21 mouse cellular contexts compared by ENCODE assay signal in the genomic region with DNA sequence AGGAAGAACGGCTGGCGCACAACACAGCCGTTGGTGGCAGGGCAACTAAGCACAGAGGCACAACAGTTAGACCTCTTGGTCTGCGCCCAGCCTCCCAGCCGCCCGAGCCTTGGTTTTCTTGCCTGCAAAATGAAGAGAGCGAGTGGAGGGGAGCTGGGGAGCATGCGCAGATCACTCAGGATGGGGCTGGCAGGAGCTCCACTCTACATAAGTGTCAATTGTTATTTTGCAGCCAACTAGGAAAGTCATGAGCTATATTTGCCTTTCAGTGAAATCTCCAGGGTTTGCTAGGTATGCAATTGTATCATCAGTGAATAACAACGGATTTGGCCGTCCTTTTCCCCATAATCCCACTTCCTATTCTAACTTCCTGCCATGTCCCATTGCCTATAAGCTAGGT. TPM values are rescaled to one million over a fixed set of nuclear protein-coding genes. Genes with fewer than 3 reads are reported as not detected.
DNase-seq lines count a peak whose midpoint lies in the region; ATAC-seq and TF ChIP-seq lines count a peak whose summit lies in the region.
"Had no signal": no experiment of that assay in that cellular context is flagged by ENCODE, and none has a peak within 500 bp of the region (broad histone marks: within the 10 kb centered on the region; RNA-seq: fewer than 3 reads in every experiment).

No protein-coding gene starts in this region.

- H3K79me2 ChIP-seq in heart, adult 2 months (replicated peaks; ENCODE audit: control insufficient read depth, insufficient read depth, low read length) = no peaks in the 10 kb centered on the region

- H3K27me3 ChIP-seq in heart, adult 2 months (ENCODE audit: control insufficient read depth, insufficient read depth, low read length) = no peaks in the 10 kb centered on the region
- H3K27me3 ChIP-seq in heart, embryonic 11.5 days (ENCODE audit: control insufficient read depth, insufficient read depth, low read length) = peaks cover 3% of the 10 kb centered on the region; the same call in 1 of the 2 replicates

- no peaks in the 10 kb centered on the region for H3K36me3 ChIP-seq in heart, adult 2 months (ENCODE audit: control insufficient read depth, insufficient read depth, low read length)
- no peaks in the 10 kb centered on the region for H3K36me3 ChIP-seq in heart, embryonic 11.5 days (ENCODE audit: control insufficient read depth, insufficient read depth, low read length)
- H3K36me3 ChIP-seq: heart, embryonic 13.5 days; liver, embryonic 15.5 days had no signal

- no peaks in the 10 kb centered on the region for H3K9me3 ChIP-seq in heart, embryonic 11.5 days (replicated peaks; ENCODE audit: control insufficient read depth, low read length)
- H3K9me3 ChIP-seq: heart, embryonic 13.5 days; liver, embryonic 15.5 days had no signal

- H3K27ac ChIP-seq in heart, adult 2 months = peak overlapping the region; percentile 77
- H3K27ac ChIP-seq in heart, embryonic 11.5 days (ENCODE audit: low read depth, low read length) = no peak overlapping the region
- H3K27ac ChIP-seq: heart, embryonic 13.5 days; liver, embryonic 15.5 days had no signal

- H3K4me3 ChIP-seq in heart, adult 2 months = 0 out of 2 replicates have a peak overlapping the region, but pooled peaks have one; percentile 8
- no peak overlapping the region for H3K4me3 ChIP-seq in heart, embryonic 11.5 days (ENCODE audit: low read depth, low read length)
- H3K4me3 ChIP-seq: heart, embryonic 13.5 days; liver, embryonic 15.5 days; megakaryocyte, embryonic 14.5 days had no signal

- H3K9ac ChIP-seq in heart, adult 2 months (ENCODE audit: low read depth, low read length) = peak overlapping the region; percentile 66
- no peak overlapping the region for H3K9ac ChIP-seq in heart, embryonic 11.5 days (ENCODE audit: low read depth, low read length)
- H3K9ac ChIP-seq: heart, embryonic 13.5 days; liver, embryonic 15.5 days had no signal

- WGBS in heart, adult 2 months = 43% methylated on average over 10 of the region's 10 CpGs
- WGBS in heart, embryonic 11.5 days (ENCODE audit: insufficient replicate concordance) = 86% methylated on average over 10 of the region's 10 CpGs

- no peak overlapping the region for H3K4me2 ChIP-seq in heart, embryonic 11.5 days
- H3K4me2 ChIP-seq: heart, embryonic 13.5 days; liver, embryonic 15.5 days had no signal

- no peak for TF ChIP-seq CTCF in heart, adult 2 months (IDR thresholded peaks at IDR 0.05)

- TF ChIP-seq EP300 in heart, adult 2 months (IDR thresholded peaks at IDR 0.05; ENCODE audit: insufficient read depth, low read depth, low read length) = no peak

- intact Hi-C loops in heart, adult 2 months (cut with DNase I) = no loop called here
- intact Hi-C loops in heart, postnatal 10 days (cut with DNase I) = no loop called here

- H3K4me1 ChIP-seq in heart, adult 2 months (ENCODE audit: control insufficient read depth, insufficient read depth, low read length) = peaks cover 15% of the 10 kb centered on the region
- H3K4me1 ChIP-seq in heart, embryonic 11.5 days (ENCODE audit: control insufficient read depth, insufficient read depth, low read length) = no peaks in the 10 kb centered on the region; the same call in none of the 2 replicates
- H3K4me1 ChIP-seq: liver, embryonic 15.5 days had no signal

- DNase-seq in cerebellum, postnatal 10 days = peak; percentile 28 to 45
- peak in 1 of 2 experiments; percentile 78 for DNase-seq in heart, adult 2 months
- peak; percentile 42 for DNase-seq in adipocyte (ENCODE audit: low spot score)
- DNase-seq in heart, postnatal 10 days = peak; percentile 79 to 83
- DNase-seq in right cerebral cortex, adult 18-20 months = no peak
- DNase-seq: adrenal gland, adult 8-10 months; embryo, embryonic 11 days; left cerebral cortex, postnatal 4 days; retina, postnatal 1 day; thymus, postnatal 4 days had no signal

- no peak for ATAC-seq in cerebellum, adult (ENCODE audit: insufficient number of reproducible peaks, low FRiP score, low TSS enrichment)
- ATAC-seq in heart, embryonic 11.5 days (replicated peaks; ENCODE audit: insufficient number of reproducible peaks, low FRiP score, low TSS enrichment) = no peak
- ATAC-seq in CD4-positive, CD25-positive, alpha-beta regulatory T cell, adult 4 months = no peak
- ATAC-seq: forebrain, embryonic 14.5 days had no signal

- peak; percentile 31; the same call in 1 of the 2 replicates for TF ChIP-seq POLR2A in heart, adult 2 months (IDR thresholded peaks at IDR 0.05; ENCODE audit: insufficient read depth, low read depth, low read length)

RNA-seq across cellular contexts. Expression of a gene that starts 51.6 kb away (rescaled TPM):
- not detected for total RNA-seq in heart, adult 2 months (2021)
- polyA plus RNA-seq in heart, adult 2 months (2012; rRNA removed) = not detected in 2 replicates
- not detected in 2 replicates for polyA plus RNA-seq in heart, embryonic 11.5 days (2014; fragmentation: Nextera tagmentation; extraction: Ambion mirVana)
- total RNA-seq in heart, postnatal 10 days (2021) = not detected
- polyA plus RNA-seq in CD4-positive, CD25-positive, alpha-beta regulatory T cell, adult 4 months (2017; shearing (Covaris generic)) = not detected
- total RNA-seq: adrenal gland, adult 8-10 months; layer of hippocampus, postnatal 10 days; left cerebral cortex, postnatal 4 days; monocyte, adult 5-6 weeks had no signal
- polyA plus RNA-seq: forebrain, embryonic 14.5 days; heart, embryonic 13.5 days; kidney, embryonic 14.5 days; liver, embryonic 15.5 days; neural tube, embryonic 14.5 days had no signal
